Comparison of ENCODE assay signal across 7 mouse cellular contexts in genomic region chr6:148705711-148706110, GRCm38 (mm10).
DNase-seq lines count a peak whose midpoint lies in the region; ATAC-seq and TF ChIP-seq lines count a peak whose summit lies in the region.

No protein-coding gene starts in this region.

- no peaks in the 10 kb centered on the region for H3K36me3 ChIP-seq in G1E (replicated peaks)
- H3K36me3 ChIP-seq in small intestine, adult 2 months (ENCODE audit: control insufficient read depth, insufficient read depth, low read length): no peaks in the 10 kb centered on the region

- H3K27me3 ChIP-seq in G1E (ENCODE audit: insufficient read depth, low read length): 0 out of 2 replicates have a peak, but pooled peaks cover under 1% of the 10 kb centered on the region
- H3K27me3 ChIP-seq in small intestine, adult 2 months (ENCODE audit: control insufficient read depth, insufficient read depth, low read length): no peaks in the 10 kb centered on the region

- intact Hi-C loops in left cerebral cortex, adult 2 months (cut with DNase I): no loop called here
- intact Hi-C loops in left cerebral cortex, postnatal 14 days (cut with DNase I): no loop called here

- no peak overlapping the region for H3K27ac ChIP-seq in left cerebral cortex, adult 2 months
- no peak overlapping the region for H3K27ac ChIP-seq in small intestine, adult 2 months (ENCODE audit: insufficient read depth, low read depth, low read length)

- WGBS in small intestine, adult 2 months: 22% methylated on average over 2 of the region's 2 CpGs

- H3K4me3 ChIP-seq in left cerebral cortex, adult 2 months: no peak overlapping the region
- H3K4me3 ChIP-seq in G1E (ENCODE audit: low read depth, low read length): no peak overlapping the region
- H3K4me3 ChIP-seq in small intestine, adult 2 months (ENCODE audit: low read depth, low read length): no peak overlapping the region

- H3K9me3 ChIP-seq in G1E (replicated peaks): no peaks in the 10 kb centered on the region

- ATAC-seq in G1E (ENCODE audit: extremely low read depth, insufficient number of reproducible peaks, low FRiP score, poor library complexity, severe bottlenecking): no peak

- peak; percentile 57 for TF ChIP-seq CTCF in left cerebral cortex, adult 2 months (IDR thresholded peaks at IDR 0.05)
- TF ChIP-seq CTCF in G1E (IDR thresholded peaks at IDR 0.05; ENCODE audit: low read depth, low read length): 0 out of 2 replicates have a peak, but pooled peaks have one; percentile 23
- peak; percentile 41; the same call in 1 of the 2 replicates for TF ChIP-seq CTCF in small intestine, adult 2 months (IDR thresholded peaks at IDR 0.05; ENCODE audit: extremely low read depth, insufficient read length, insufficient replicate concordance, low read depth, low read length)

- H3K4me1 ChIP-seq in G1E (ENCODE audit: insufficient read depth, low read depth, low read length): no peaks in the 10 kb centered on the region
- H3K4me1 ChIP-seq in small intestine, adult 2 months (ENCODE audit: control insufficient read depth, insufficient read depth, insufficient read length, low read length): no peaks in the 10 kb centered on the region

- TF ChIP-seq POLR2A in small intestine, adult 2 months (IDR thresholded peaks at IDR 0.05; ENCODE audit: low read depth, low read length): no peak

- DNase-seq in left cerebral cortex, adult 2 months (ENCODE audit: extremely low spot score in 1 of 2, low spot score in 2 of 2): no peak
- DNase-seq in left cerebral cortex, adult 9 months (ENCODE audit: low spot score in 2 of 2): no peak
- no peak for DNase-seq in G1E (ENCODE audit: low spot score)
- peak; percentile 84 for DNase-seq in adrenal gland, postnatal 14 days
- DNase-seq in kidney, postnatal 36 days: peak; percentile 3 to 63
- no peak for DNase-seq in left cerebral cortex, postnatal 14 days (ENCODE audit: low spot score in 2 of 2)

Comparison
In these comparisons a context has a peak if more than half of its experiments do, and no peak if none do; other contexts are left out.
1. DNase-seq: peak in adrenal gland, postnatal 14 days (single experiment) and kidney, postnatal 36 days (2 of 2); none in left cerebral cortex, adult 2 months (0 of 2), left cerebral cortex, adult 9 months (0 of 2), G1E (single experiment) and left cerebral cortex, postnatal 14 days (0 of 2).
2. Peak in every context shown above with its lines, with median percentiles within 50 percentile points of each other: CTCF ChIP-seq.